Mouse (Mus musculus): ENCODE results near the gene Pou3f3. TPM values are rescaled to one million over a fixed set of nuclear protein-coding genes. Genes with fewer than 3 reads are reported as not detected.

The Pou3f3 gene
- polyA plus RNA-seq, 1 experiment from 2014 or later = 44.2 TPM

DNA sequence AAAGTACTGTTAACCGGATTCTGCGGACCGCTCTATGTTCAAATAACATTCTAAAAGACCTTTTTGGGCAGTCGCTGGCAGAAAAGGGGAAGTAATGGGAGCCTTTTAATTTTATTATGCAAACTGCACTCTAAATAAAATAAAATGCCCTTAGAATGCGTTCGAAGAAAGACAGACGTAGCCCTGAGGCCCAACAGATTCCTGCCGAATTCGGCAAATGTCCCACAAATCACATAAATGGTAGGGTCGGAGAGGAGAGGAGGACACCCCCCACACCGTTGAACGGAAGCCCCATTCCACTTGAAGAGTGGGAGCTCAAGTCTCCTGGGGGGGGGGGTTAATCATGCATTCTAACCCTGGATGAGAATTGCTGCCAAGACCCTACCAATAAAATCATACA lies 8.3 kb upstream of the Pou3f3 start:
- WGBS = 1% methylated on average over 12 of the region's 12 CpGs
- no peaks in the 10 kb centered on the region for H3K36me3 ChIP-seq (ENCODE audit: poor library complexity, severe bottlenecking)

DNA sequence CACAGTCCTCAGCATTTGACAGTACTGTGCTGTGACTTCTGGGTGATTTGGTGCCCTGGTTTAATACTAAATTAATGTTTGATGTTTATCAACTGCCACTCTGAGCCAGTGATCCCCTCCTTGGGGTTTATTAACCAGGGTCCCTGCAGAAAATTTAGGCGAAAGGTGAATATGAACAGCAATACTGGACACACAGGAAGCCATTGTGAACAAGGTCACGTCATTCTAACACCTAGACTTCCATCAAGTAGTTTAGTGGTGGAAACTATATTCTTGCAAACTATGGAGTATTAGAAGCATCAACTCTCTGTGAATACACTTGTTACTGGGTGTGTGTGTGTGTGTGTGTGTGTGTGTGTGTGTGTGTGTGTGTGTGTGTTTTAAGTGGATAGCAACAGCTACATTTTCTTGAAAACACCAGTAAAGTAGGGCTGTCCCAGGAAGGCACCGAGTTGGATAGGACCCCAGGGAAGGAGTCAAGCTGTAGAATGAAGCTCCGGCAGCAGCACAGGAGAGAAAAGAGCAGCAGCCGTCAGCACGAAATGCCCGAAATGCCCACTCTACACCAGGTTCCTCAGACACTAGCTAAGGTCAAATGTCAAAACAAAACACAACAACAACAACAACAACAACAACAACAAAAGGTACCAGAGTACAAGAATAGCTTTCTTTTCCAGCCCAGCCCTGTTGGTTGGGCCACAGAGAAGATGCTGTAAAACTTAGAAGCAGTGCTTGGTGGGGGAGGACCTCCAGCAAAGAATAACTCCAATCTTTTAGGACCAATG lies 7.6 kb upstream of the Pou3f3 start:
- Histone ChIP-seq H3K4me1 (peaks cover 62% of the 10 kb centered on the region), H3K4me2 (peak overlapping the region; percentile 98), H3K36me3 (ENCODE audit: poor library complexity, severe bottlenecking) (no peaks in the 10 kb centered on the region), H3K9ac (peak overlapping the region; percentile 96), H3K9me3 (replicated peaks) (no peaks in the 10 kb centered on the region), H3K4me3 (peak overlapping the region; percentile 99), H3K27me3 (no peaks in the 10 kb centered on the region), H3K27ac (peak overlapping the region; percentile 100)
- ATAC-seq = no peak
- WGBS = 13% methylated on average over 7 of the region's 7 CpGs

More for the DNA sequence above, 8.3 kb upstream of the Pou3f3 start:
- no peak for ATAC-seq
- H3K4me2 ChIP-seq = peak overlapping the region; percentile 98
- H3K9me3 ChIP-seq (replicated peaks) = no peaks in the 10 kb centered on the region
- peak overlapping the region; percentile 99 for H3K4me3 ChIP-seq
- H3K27ac ChIP-seq = peak overlapping the region; percentile 100
- peaks cover 65% of the 10 kb centered on the region for H3K4me1 ChIP-seq
- peak overlapping the region; percentile 96 for H3K9ac ChIP-seq
- H3K27me3 ChIP-seq = no peaks in the 10 kb centered on the region

DNA sequence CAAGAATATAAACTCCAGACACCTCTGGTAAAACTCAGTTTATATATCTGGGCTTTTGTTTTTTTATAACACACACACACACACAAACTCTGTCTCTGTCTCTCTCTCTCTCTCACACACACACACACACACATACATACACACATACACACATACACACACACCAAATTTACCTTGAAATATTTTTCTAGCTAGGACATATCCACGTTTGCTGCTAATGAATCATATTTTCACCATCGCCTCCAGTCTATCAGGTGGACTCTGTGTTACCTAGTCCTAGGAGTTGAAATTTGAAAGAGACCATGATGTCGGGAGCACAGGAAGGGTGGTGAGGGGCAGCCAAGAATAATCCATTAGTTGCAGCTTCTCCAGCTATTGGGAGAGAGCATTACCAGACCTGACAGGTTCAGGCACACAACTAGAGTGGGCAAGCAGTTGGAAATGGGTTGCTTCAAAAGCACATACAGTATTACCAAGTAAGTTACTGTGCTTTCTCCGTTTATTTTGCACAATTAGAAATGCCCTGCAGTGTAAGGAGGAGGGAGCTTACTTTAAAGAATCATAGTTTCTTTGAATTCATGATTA lies 6.9 kb upstream of the Pou3f3 start:
- no peaks in the 10 kb centered on the region for H3K27me3 ChIP-seq
- peak overlapping the region; percentile 100 for H3K27ac ChIP-seq
- ATAC-seq = no peak
- WGBS = 18% methylated on average over 4 of the region's 4 CpGs
- H3K4me1 ChIP-seq = peaks cover 56% of the 10 kb centered on the region
- H3K36me3 ChIP-seq (ENCODE audit: poor library complexity, severe bottlenecking) = no peaks in the 10 kb centered on the region
- peak overlapping the region; percentile 99 for H3K4me3 ChIP-seq
- H3K9ac ChIP-seq = peak overlapping the region; percentile 96
- H3K4me2 ChIP-seq = peak overlapping the region; percentile 98
- H3K9me3 ChIP-seq (replicated peaks) = no peaks in the 10 kb centered on the region

DNA sequence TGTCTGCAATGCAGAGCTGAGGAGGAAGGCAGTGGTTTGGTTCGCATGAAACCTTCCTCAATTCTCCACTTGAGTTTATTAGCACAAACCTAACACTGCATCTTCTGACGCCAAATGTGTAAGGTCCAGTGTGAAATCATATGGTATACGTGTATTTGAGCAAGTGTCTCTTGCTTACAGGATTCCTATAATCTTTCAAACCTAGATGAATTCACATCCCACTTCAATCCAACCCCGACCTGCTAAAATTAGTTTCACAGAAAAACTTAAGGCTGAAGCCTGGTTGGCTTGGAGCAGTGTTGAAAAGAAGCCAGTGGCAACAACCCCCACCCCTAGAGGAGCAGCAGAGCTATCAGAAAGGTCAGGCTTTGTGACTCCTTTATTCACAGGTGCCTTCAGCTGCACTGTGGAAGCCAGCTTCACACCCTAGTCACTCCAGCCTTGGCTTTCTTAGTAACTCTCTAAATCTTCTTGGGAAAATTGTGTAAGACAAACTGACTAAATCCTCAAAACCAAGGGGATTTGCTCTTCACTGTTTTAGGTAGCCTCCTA lies 5.5 kb upstream of the Pou3f3 start:
- H3K27me3 ChIP-seq = no peaks in the 10 kb centered on the region
- no peaks in the 10 kb centered on the region for H3K36me3 ChIP-seq (ENCODE audit: poor library complexity, severe bottlenecking)
- peak overlapping the region; percentile 96 for H3K9ac ChIP-seq
- 10% methylated on average over 4 of the region's 4 CpGs for WGBS
- no peaks in the 10 kb centered on the region for H3K9me3 ChIP-seq (replicated peaks)
- H3K4me1 ChIP-seq = peaks cover 41% of the 10 kb centered on the region
- H3K27ac ChIP-seq = peak overlapping the region; percentile 100
- peak overlapping the region; percentile 98 for H3K4me2 ChIP-seq
- ATAC-seq = no peak
- H3K4me3 ChIP-seq = peak overlapping the region; percentile 99

DNA sequence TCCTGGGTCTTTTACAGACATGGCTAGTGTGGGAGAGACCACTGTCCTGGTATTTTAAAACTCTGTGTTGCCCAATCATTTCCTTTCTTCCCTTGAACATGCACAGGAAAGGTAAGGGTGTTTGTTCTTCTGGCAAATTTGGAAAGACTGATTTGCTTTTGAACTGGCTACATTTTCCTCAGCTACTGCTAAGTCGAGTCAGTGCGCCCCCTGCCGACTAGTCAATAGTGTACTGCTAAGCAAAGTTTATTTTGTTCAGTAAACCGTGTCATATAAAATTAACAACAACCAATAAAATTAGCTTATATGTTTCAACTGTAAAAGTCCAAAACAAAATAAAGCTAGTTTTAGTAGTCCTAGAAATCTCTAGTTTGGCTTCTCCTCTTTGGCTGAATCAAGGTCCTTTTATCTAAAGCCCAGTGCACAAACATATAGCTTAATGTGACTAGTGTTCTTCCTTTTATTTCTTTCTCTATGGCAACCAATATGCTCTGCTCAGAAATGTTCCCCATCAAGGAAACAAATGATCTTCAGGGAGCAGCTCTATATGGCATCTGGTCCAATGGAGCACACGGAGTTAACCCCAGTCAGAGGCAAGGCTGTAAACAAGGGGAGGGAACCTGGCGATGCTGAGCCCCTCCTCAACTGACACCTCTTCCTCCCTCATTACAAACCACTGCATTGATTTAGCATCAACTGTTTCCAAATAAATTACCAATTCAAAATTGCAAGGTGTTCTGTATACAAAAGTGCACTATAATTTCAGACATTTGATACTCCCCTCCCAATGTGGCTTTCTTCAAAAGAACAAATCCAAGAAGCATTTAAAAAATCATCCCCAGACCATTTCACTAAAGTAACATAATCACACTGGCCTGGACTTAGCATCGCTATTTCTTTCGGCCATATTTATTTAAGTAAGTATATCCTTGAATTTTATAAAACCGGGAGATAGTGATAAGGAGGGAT lies 4.1 kb upstream of the Pou3f3 start:
- 2% methylated on average over 9 of the region's 9 CpGs for WGBS
- Histone ChIP-seq H3K4me1 (peaks cover 31% of the 10 kb centered on the region), H3K27me3 (no peaks in the 10 kb centered on the region), H3K9me3 (replicated peaks) (no peaks in the 10 kb centered on the region), H3K4me3 (peak overlapping the region; percentile 99), H3K36me3 (ENCODE audit: poor library complexity, severe bottlenecking) (no peaks in the 10 kb centered on the region), H3K9ac (peak overlapping the region; percentile 96), H3K4me2 (peak overlapping the region; percentile 98), H3K27ac (peak overlapping the region; percentile 100)
- peak; percentile 9; the same call in 1 of the 2 replicates for ATAC-seq

DNA sequence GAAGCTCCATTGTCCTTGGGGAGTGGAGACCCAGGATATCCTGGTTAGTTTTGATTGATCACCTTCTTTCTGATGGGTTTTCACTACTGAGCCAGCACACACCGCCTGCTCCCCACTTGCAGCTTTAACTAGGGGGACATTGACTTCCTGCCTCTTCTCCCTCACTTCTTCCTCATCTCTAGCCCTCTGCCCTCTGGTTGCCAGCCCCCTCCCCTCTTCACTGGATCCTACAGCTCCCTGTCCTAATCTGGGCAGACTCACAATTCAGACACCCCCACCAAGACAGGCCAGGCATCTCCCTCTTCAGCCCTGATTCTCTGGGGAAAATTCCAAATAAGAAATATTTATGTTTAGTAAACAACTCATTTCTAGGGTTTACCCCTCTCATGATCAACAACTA lies 3.3 kb upstream of the Pou3f3 start:
- no peak for ATAC-seq
- peak overlapping the region; percentile 100 for H3K27ac ChIP-seq
- H3K9ac ChIP-seq = peak overlapping the region; percentile 96
- peaks cover under 1% of the 10 kb centered on the region for H3K36me3 ChIP-seq (ENCODE audit: poor library complexity, severe bottlenecking)
- H3K27me3 ChIP-seq = no peaks in the 10 kb centered on the region
- peak overlapping the region; percentile 99 for H3K4me3 ChIP-seq
- H3K4me2 ChIP-seq = peak overlapping the region; percentile 98
- H3K9me3 ChIP-seq (replicated peaks) = no peaks in the 10 kb centered on the region
- 0% methylated on average over 1 of the region's 1 CpGs for WGBS
- H3K4me1 ChIP-seq = peaks cover 31% of the 10 kb centered on the region

DNA sequence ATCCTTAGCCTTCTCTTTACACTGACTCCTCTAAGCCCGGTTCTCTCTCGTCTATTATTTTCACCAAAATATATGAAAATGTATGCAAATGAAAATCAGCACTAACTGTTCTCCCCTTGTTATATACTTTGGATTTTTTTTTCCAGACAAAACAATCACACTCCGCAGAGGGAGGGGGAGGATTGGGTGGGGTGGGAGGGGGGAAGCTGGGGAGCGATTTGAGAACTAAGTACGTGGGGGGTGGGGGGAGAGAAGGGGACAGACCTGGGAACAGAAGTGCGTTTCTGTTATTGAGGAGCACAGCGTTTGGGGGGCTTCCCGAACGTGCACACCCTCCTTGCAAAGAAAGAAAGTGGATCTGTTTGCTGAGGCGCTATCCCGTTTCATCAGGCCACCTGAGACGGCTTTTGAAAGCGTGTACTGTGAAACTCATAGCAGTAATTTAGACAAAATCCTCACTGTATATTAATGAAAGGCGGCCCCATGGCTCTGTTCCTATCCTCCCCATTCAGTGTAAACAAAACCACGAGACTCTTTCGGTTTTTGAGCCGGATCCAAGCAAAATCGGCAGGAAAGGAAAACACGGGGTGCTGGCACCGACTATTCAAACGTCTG lies 2.4 kb upstream of the Pou3f3 start:
- H3K36me3 ChIP-seq (ENCODE audit: poor library complexity, severe bottlenecking) = peaks cover 10% of the 10 kb centered on the region
- H3K27me3 ChIP-seq = no peaks in the 10 kb centered on the region
- peak overlapping the region; percentile 99 for H3K4me3 ChIP-seq
- peak; percentile 25 for ATAC-seq
- peak overlapping the region; percentile 98 for H3K4me2 ChIP-seq
- peak overlapping the region; percentile 100 for H3K27ac ChIP-seq
- WGBS = under 1% methylated on average over 21 of the region's 21 CpGs
- no peaks in the 10 kb centered on the region for H3K9me3 ChIP-seq (replicated peaks)
- H3K9ac ChIP-seq = peak overlapping the region; percentile 96
- peaks cover 22% of the 10 kb centered on the region for H3K4me1 ChIP-seq

DNA sequence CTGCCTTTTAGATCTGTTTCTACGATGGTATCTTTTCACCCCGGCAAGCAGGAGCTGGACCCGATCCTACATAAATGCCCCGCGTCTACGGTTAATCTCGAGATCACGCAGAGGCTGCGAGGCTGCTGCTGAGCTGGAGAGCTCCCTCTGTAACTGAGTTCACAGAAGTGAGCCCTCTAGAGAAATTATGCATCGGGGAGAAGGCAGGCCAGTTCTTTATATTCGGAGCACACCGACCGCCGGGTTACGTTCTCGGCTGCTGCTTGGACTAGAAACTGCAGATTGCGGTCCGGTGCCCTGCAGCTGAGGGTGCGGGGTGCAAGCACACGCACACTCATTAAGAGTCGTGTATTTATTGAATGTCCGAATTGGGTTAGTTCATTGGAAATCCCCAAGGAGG lies 1.7 kb upstream of the Pou3f3 start:
- 0 out of 2 replicates have a peak, but pooled peaks have one; percentile 1 for ATAC-seq
- Histone ChIP-seq H3K4me1 (peaks cover 15% of the 10 kb centered on the region), H3K27ac (peak overlapping the region; percentile 100), H3K9me3 (replicated peaks) (no peaks in the 10 kb centered on the region), H3K4me3 (peak overlapping the region; percentile 99), H3K9ac (peak overlapping the region; percentile 96), H3K27me3 (no peaks in the 10 kb centered on the region), H3K4me2 (peak overlapping the region; percentile 98), H3K36me3 (ENCODE audit: poor library complexity, severe bottlenecking) (peaks cover 17% of the 10 kb centered on the region)
- WGBS = under 1% methylated on average over 22 of the region's 22 CpGs

DNA sequence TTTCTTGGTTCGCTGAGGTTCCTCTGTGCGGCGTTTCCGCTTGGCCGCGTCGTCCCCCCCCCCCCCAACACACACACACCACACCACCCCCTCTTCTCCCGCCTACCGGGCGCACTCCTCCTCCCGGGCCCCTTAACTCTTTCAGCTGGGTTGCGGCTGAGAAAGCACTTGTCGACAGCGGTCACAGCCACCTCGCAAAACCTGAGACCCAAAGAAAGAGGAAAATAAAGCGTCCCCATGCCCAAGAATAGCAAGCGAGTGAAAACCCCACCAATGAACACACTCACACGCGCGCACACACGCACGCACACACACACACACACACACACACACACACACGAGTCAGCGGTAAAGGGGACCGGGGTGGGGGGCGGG lies 1.3 kb upstream of the Pou3f3 start:
- peak overlapping the region; percentile 99 for H3K4me3 ChIP-seq
- peak overlapping the region; percentile 98 for H3K4me2 ChIP-seq
- H3K4me1 ChIP-seq = peaks cover 11% of the 10 kb centered on the region
- no peaks in the 10 kb centered on the region for H3K27me3 ChIP-seq
- peak; percentile 14; the same call in 1 of the 2 replicates for ATAC-seq
- WGBS = 2% methylated on average over 20 of the region's 26 CpGs
- H3K9ac ChIP-seq = peak overlapping the region; percentile 96
- H3K9me3 ChIP-seq (replicated peaks) = no peaks in the 10 kb centered on the region
- peaks cover 21% of the 10 kb centered on the region for H3K36me3 ChIP-seq (ENCODE audit: poor library complexity, severe bottlenecking)
- peak overlapping the region; percentile 100 for H3K27ac ChIP-seq

DNA sequence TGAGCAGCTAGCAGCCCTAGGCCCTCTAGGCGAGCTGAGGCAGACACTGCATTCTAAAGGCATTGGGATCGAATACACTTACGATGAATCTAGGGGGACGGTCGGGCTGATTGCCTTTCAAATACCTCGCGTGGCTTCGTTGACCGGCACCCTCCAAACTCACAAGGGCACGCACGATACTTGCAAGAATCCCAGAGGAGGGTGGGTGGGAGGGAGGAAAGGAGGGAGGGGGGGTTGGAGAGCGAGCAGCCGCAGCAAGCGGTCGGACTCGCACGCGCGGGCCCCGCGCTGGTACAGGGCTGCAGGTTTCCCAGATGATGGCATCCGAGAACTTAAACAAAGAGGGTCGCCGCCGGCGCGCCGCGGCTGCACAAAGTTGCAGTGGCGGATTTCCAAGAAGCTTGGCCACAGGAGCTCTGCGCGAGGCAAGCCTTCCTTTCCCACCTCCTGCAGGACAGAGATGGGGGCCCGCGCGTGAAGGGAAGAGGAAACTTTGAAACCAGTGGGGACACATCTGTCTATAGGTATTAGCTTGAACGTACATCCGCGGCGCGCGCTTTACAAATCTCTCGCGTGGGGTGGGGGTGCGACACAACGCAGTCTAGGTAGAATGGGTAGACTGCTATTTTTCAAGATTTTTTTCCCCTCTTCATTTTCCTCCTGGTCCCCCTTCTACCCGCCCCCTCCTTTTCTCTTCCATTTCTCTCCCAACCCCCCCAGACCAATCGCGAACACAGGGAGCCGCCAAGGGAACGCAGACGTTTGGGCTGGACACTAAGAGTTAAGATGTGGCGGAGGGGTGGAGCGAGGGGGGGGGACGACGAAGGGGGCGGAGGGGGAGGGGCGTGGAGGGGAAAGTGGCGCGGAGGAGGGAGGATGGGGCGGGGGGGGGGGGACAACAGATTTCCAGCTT lies 647 bp upstream of the Pou3f3 start:
- H3K4me3 ChIP-seq = peak overlapping the region; percentile 99
- H3K27ac ChIP-seq = peak overlapping the region; percentile 100
- 0% methylated on average over 40 of the region's 60 CpGs for WGBS
- H3K27me3 ChIP-seq = no peaks in the 10 kb centered on the region
- peaks cover 25% of the 10 kb centered on the region for H3K36me3 ChIP-seq (ENCODE audit: poor library complexity, severe bottlenecking)
- H3K9me3 ChIP-seq (replicated peaks) = no peaks in the 10 kb centered on the region
- peak overlapping the region; percentile 96 for H3K9ac ChIP-seq
- peaks cover 5% of the 10 kb centered on the region; the same call in 1 of the 2 replicates for H3K4me1 ChIP-seq
- peak overlapping the region; percentile 98 for H3K4me2 ChIP-seq
- peak; percentile 56 for ATAC-seq

Data from forebrain, embryonic 13.5 days (tissue).